Mouse (Mus musculus) megakaryocyte, adult 5-6 weeks (primary cell): ENCODE measurements around the gene Misp. TPM values are rescaled to one million over a fixed set of nuclear protein-coding genes. Genes with fewer than 3 reads are reported as not detected.

Experiments used
- ATAC-seq: 2 replicates; pipeline ENCODE4 v1.8.0; 2016; ENCODE audit warnings: mild to moderate bottlenecking, inconsistent platforms; ENCODE audit not compliant: poor library complexity, severe bottlenecking
- total RNA-seq, 2 experiments: library from RNA; stranded (forward) in 1 of 2; stranded (reverse) in 1 of 2; fragments of 153-499, 151-499 nt in 1 of 2; fragments of 221-1000, 200-1000 nt in 1 of 2; gene quantifications; 2 replicates each; pipeline versions ENCODE4 v1.2.3 to v1.2.4; 2015 to 2017

The Misp gene
- total RNA-seq, 2 experiments from 2014 or later: not detected

DNA sequence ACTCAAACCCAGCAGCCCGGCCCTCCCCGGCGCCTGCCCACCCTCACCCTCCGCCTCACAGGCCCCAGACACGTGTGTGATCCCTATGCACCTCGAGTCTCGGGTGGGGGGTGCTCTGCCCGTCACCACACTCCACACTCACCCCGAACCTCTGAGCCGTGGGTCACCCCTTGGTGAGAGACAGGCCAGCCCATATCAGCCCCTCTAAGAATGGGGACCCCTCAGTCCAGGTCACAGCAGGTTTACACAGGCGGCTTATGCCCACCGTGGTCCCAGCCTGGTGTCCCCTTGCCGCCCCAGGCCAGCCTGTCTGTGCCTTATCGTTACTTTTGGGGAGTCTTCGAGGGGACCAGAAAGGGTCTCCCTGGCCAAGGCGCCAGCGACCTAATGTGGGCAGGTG lies 1.2 kb upstream of the Misp start:
- no peak for ATAC-seq

DNA sequence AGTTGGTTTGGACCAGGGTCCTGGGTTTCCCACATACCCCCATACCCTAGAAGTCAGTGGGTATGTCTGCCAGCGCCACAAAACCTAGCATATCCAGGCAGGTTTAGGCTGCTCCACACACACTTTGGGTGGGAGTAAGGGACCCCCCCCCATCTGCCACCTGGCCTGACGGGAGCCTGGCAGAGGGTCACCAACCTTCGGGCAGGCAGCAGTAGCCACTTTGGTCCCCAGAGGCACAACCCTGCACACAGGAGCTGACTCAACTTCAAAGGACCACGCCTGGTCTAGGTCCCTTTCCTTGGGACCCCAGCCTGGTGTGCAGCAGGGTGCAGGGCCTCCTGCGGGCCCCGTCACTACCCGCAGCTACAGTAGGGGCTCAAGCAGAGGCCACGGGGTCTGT lies 512 bp upstream of the Misp start:
- ATAC-seq: no peak

DNA sequence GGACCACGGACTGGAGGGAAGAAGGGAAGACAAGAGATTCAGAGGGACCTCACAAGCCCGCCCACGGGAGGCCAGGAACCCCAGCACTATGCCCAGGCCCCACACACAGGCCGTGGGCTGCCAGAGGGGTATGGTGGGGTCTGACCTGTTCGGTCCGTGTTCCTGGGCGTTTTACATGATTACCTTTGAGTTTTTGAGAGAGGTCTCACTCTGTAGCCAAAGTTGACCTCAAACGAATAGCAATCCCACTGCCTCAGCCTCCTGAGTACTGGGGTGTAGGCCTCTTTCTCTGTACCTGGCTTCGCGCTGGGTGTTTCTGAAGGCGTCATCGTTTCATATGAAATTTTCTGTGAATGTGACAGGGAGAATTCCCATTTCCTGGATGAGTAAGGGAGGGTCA lies 942 bp downstream of the Misp start:
- ATAC-seq: no peak

DNA sequence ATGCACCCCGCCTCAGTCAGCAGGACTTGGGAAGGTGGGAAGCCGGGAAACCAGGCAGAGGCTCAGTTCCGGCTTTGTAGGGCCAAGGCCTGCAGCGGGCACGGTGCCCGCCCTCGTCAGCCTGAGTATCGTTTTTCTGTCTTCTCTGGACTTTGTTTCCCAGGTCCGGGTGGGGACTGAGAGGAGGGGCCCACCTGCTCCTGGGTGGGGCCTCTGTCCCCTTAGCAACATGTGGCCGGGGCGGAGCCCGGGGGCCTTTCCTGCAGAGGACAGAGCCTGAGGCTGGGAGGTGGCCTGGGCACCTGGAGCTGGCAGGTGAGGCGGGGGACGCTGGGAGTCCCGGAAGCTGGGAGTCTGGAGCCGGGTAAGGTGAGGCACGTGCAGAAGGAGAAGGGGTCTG lies 1.6 kb downstream of the Misp start:
- ATAC-seq: no peak

DNA sequence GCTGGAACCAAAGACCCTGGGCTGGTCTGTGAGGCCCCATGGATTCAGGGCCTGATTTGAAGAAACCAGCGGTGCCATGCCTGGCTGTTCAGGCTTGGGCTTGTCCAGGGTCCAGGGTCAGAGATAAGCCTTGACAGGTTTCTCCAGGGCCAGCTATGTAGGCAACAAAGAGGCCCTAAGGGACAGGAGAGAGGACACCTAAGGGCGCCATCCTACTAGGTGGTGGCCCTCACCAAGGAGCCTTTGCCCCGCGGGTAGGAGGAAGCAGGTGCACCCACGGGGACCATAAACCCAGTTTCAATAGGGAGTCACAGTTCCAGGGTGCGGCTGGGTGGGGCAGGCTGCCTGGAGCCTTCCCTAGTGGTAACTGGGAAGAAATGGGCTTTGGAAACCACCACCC lies 2.2 kb downstream of the Misp start:
- ATAC-seq: no peak

DNA sequence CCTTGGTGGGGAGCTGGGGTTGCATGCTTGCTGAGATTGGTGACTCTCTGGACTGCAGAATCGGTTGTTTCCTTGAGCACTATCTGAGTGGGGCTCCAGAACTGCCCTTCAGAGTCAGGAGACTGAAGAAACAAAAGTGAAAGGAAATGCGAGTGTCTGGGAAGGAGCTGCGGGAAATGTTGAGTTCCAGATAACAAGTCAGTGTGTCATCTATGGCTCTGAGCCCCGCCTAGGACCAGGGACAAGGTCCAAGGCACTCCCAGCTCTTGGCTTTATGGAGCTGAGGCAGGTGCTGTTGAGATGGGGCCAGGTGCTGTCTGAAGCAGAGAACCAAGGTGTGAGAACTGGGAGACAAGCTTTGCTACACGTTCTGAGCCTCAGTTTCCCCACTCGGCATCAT lies 3.6 kb downstream of the Misp start:
- no peak for ATAC-seq

DNA sequence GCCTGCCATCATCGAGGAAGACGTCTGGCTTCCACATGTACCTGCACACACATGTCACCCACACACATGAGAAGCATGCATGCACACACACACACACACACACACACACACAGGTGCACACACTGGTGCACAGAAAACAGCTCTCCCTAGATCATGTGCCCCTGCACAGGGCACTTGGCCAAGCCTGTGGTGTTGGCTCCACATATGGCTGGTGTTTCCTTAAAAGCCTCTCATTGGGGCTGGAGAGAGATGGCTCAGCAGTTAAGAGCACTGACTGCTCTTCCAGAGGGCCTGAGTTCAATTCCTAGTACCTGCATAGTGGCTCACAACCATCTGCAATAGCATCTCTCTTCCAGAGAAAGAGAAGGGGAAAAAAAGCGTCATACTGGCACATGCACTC lies 10.8 kb downstream of the Misp start:
- ATAC-seq: no peak

DNA sequence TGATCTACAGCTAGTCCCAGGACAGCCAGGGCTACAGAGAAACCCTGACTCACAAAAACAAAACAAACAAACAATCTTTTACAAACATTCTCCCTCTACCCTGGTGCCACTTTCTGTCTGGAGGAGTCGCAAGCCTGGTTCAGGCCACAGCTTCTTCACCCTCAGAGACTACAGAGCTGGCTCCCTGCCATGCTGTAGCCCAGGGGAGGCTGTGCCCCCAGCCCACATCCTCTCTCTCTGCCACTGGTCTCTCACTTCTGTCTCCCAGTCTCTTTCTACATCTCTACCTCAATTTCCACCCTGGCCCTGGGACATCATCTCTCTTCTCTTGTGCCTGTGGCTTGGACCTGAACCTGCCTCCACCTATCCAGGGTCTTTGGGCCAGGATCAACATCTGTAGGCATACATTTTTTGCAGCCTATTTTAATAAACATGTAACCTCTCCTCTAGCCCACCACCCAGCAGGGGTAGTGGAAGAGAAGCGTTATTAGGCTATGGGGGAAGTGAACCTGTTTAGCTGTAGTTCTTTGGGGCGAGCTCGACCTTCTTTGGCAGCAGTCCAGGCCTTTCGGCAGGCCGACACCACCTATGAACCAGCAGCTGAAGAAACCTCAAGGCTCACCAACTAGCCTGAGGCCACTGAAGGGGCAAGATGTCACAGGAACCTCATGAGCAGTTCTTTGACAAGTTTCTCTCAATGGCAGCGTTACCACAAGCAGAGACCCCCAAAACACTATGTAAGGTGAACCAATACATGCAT lies 11.4 kb downstream of the Misp start:
- ATAC-seq: peak; percentile 31; the same call in 1 of the 2 replicates

DNA sequence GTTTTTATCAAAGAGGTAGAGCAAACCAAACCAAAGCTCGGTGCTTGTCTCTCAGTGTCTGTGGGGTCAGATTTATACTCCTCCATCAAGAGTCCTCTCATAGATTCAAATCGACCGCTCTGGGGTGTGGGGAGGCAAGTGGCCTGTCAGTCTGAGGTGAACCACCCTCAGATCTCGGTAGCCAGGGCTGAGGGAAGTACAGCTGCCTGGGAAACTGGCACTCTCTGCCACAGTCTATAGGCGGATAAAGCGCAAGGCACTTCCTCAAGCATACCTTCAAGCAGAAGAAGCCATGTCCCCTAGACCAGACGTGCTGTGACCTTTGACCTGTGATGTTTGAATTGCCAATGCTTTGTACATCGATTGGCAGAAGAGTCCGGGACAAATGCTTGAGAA lies 12.0 kb downstream of the Misp start:
- ATAC-seq: peak; percentile 41; the same call in 1 of the 2 replicates

DNA sequence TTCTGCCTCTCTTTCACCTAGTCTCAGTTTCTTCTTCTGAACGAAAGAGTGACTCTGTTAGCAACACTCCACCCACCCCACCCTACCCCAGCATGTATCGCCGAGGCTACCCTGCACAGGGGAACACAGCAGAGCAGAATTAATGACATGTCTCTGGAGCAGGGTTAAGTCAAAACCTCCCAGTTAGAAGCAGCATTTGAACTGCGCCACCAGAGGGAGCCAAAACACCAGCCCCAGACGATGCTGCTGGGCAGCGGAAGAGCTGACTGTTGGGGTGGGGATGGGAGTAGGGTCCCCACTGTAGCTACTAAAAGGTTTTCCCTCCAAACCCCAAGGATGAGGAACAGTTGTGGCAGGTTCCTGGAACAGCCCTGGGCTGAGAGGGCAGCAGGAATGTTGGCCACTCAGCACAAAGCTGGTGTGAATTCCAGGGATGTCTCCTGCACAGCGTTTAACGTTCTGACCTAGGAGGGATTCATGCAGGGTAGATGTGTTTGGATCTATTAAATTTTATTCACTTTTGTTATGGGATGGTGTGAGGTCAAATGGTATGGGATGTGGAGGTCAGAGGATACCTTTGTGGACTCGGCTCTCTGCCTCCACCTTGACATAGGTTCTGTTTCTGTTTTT lies 14.1 kb downstream of the Misp start:
- ATAC-seq: peak; percentile 83

DNA sequence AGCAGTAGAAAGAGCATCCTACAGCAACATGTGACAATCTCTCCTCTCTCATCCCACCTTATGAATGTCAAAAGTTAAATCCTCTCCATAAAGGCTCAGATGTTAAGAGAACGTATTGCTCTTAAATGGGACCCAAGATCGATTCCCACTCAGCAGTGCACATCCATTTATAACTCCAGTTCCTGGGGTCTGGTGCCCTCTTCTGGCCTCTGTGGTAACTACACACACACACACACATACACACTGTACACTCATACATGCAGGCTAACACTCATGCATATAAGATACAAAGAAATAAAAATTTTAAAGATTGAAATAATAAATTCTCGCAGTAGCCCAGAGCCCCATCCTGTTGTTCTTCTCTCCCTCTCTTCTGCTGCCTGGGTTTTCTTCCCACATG lies 16.1 kb downstream of the Misp start:
- ATAC-seq: no peak

DNA sequence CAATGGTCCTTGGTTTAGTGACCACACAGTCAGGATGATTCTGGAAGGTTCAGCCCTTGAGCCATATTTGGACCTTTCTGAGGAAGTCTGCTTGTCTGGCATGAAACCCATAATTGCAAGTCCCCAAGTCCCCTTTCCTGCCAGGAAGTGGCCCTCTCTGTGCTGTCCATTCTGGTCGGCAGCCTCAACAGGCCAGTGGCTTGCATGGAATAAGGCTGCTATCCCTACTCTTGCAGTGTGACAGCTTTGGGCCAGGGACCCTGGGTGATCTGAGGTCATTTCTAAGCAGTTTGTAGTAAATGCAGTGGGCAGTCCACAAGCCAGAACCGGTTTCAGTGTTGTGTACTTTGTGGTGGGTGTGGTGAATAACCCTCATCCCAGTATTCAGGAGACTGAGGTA lies 17.4 kb downstream of the Misp start:
- ATAC-seq: no peak

DNA sequence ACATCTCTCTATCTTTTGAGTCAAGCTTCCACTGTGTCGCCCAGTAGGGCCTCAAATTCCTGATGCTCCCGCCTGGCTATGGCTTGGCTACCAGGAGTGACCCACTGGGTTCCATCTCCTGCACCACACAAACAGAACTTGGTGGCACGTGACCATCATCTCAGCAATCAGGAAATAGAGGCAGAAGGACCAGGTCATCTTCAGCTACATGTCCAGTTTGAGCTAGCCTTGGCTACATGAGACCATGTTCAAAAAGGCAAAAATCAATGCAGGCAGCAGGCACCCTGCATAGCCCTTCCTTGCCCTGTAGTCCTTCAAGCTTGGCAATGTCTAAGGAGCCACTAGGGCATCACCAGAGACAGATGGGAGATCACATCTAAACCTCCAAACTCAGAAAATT lies 19.3 kb downstream of the Misp start:
- no peak for ATAC-seq

DNA sequence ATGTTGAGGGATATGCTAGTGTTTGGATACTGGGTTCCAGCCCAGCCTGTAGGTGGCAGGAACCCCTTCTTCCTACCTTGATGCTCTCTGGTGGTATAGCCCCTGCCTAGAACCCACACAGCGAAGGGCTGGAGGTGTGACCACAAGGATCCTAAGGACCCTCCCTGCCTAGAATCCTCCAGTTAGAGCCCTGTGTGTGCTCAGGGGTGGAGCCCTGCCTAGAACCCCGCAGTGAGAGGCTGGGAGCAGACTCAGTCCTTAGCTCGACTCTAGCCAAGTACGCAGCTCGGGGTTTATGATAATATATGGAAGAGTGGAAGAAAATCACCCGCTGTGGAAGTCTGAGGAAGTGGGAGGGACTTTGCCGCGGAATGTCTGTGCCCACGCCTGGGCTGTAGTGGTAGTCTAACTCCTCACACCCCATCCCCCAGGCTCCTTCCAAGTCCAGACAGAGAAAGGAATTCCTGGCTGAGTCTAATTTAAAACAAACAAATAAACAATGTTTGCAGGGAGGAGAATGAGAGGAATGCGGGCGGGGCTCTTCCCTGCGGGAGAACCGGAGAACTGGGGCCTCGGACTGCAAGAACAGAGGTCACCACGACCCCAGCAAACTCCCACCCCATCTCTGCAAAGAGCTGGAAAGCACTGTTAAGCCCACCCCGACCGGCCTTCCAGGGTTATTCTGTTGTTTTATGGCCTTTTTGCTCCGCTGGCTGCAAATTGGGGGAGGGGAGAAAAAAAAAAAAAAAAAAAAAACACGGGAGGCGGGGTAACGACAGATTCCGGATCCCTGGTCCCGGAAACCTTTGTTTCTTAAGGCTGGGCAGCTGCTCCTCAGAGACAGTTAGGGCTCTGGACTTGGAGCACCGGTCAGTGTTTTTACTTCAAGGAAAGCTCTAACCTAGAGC lies 20.1 kb downstream of the Misp start:
- peak; percentile 54 for ATAC-seq

DNA sequence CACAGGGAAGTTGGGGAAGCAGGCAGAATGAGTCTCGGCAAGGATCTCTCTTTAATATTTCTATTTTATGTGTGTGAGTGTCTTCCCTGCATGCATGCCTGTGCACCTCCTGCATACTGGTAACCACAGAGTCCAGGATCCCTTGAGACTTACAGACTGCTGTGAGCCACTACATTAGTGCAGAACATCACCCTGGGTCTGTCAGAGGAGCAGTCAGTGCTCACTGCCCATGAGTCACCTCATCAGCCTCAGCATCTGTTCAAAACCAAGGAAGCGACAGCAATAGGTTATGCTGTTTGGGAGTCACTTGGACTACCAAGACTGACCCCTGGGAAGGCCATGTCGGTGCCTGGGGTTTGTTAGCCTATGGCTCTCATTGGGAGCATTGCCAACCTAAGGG lies 21.5 kb downstream of the Misp start:
- ATAC-seq: no peak

DNA sequence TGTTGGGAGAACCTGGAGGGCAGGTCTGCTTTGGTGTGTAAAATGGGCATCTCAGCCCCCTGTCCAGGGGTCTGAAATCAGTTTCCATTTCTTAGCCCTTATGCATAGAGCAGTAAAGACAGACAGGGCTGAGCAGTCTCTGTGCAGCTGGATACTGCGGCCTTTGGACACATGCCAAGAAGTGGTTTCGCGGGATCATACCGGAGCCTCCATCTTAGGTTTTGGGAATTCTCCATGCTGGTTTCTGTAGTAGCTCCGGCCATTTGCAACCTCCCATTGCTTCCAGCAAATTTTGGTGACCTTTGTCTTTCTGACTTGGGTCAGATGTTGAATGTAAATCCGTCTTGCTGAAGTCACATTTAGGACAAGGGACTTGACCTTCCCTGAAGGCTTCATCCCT lies 22.7 kb downstream of the Misp start:
- ATAC-seq: no peak

DNA sequence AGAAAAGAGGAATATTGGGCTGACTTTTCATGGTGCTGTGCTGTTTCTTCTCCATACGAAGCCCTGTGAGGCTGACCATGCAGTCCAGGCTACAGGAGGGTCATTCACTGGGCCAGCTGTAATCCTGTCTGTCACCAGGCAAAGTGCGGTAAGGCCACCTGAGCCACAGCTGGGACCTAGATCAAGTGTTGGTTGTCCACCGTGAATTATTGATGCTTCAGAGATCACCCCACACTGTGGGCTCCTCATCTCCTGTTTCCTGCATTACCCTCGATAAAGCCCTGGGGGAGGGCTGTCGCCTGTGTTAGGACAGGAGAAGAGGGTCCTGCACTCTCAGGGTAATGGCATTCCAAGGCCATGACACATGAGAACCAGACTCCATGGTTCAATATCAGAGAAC lies 25.8 kb downstream of the Misp start:
- no peak for ATAC-seq

DNA sequence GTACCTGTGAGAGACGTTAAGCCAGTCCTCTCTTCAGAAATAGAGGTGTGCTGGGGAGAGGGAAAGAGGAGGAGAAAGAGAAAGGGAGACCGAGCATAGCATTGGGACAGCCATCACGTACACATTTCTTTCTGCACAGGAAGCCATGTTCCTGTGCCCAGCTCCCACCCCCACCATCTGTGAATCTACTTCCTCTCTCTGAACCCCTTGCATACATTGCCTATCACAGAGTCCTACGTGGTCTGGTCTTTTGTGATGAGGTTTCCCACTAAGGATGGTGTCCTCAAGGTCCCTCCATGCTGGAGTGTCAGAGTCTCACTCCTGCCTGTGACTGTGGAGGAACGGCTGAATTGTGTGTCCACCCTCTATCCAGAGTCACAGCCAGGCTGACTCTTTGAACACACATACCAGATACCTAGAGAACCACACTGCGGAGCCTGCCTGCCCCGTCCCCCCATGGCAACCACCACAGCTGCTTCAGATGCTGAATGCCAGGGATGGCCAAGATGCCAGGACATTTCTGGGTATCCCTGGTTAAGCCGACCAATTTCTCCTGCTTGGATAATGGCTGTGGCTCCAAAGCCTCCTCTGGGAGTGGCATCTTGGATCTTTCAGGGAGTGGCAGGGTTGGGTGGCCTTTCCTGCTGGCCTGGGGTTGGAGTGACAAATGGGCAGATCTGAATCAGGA lies 29.3 kb downstream of the Misp start:
- no peak for ATAC-seq

DNA sequence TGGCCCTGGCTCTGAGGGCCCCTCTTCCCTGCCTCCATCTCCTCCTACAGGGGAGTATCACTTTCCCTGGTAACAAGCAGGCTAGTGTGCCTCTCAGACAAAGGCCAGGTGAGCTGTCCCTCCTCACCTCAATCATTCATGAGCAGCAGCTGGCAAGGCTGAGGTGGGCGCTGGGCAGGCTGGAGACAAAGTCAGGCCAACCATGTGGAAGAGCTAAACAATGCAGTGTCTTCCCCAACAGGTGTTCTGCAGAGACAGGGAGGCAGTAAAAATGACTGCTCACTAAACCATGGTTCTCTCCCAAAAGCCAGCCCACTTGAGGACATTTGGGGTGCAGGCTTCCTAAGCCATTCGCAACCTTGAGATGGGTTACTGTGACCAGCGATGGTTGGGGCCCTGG lies 30.9 kb downstream of the Misp start:
- no peak for ATAC-seq

DNA sequence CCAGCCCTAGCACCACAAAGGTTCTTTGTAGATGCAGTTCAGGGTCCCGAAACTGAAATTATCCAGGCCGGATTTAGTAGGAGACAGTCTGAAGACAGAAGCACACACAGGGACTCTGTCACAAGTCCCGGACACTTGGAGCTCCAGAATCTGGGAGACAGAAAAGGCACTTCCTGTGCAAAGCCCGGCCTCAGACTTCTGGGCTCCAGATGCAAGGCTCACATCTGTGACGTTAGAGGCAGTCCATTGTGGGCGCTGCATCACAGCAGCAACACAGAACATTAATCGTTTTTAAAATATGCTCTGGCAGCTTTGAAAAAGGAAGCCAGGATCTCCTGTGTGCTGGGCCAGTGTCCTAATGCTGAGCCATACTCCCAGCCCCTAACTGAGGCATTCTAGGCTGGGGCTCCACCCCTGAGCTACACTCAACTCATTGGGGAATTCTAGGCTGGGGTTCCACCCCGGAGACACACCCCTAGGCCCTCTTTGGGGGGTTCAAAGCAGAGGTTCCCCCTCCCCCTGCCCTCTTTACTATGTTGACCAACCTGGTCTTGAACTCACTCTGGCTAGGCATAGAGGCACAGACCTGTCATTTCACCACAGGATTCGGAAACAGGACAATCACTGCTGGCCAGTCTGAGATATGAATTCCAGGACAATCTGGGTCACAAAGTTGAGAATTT lies 31.5 kb downstream of the Misp start:
- ATAC-seq: no peak

DNA sequence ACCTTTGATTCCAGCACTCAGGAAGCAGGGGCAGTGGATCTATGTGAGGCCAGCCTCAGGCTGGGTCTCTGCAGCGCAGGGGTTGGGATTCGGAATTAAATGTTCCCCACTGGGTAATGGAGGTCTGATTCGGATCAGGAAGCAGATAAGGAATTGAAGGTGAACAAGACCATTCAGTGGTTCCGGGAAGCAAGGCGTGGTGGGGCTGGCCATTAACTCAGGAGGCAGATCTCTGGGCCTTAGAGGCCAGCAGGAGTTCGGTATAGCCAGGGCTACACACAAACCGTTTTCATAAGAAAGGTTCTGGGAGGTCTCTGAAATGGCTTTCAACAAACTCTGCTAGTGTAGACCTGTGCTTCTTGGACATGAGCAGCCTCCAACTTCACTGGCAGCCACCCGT lies 32.0 kb downstream of the Misp start:
- no peak for ATAC-seq
